Mouse (Mus musculus): Measurements from ENCODE around the gene Cbs. TPM values are rescaled to one million over a fixed set of nuclear protein-coding genes. Genes with fewer than 3 reads are reported as not detected.

The Cbs gene
- total RNA-seq, 2 experiments from 2014 or later: 2.4 TPM; not detected in 1

- ATAC-seq (replicated peaks; ENCODE audit: low FRiP score, low TSS enrichment, poor library complexity, severe bottlenecking): no peak
Observed at GRCm38 (mm10) chr17:31598593-31598992, 38.4 kb downstream of the Cbs start.

- no peak for ATAC-seq (replicated peaks; ENCODE audit: low FRiP score, low TSS enrichment, poor library complexity, severe bottlenecking)
Observed at GRCm38 (mm10) chr17:31597957-31598356, 39.1 kb downstream of the Cbs start.

DNA sequence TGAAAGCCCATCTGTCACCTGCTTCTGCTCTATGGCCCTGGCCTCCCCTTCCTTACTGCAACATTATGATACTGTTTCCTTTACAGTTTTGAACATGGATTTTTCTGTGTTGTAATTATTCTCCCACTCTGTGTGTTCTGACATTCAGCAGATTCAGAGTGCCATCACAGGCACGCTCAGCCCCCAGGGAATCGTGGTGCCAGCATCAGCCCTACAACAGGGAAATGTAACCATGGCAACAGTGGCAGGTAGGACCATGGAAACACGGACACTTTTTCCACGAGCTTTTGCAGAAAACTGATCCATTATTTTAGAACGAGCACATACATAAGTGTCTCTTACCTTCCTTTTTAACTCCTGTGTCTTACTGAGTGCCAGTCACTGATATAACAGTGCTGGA lies 42.0 kb downstream of the Cbs start:
- no peak for ATAC-seq (replicated peaks; ENCODE audit: low FRiP score, low TSS enrichment, poor library complexity, severe bottlenecking)

GRCm38 (mm10) chr17:31594590-31594989 lies 42.4 kb downstream of the Cbs start:
- no peak for ATAC-seq (replicated peaks; ENCODE audit: low FRiP score, low TSS enrichment, poor library complexity, severe bottlenecking)

DNA sequence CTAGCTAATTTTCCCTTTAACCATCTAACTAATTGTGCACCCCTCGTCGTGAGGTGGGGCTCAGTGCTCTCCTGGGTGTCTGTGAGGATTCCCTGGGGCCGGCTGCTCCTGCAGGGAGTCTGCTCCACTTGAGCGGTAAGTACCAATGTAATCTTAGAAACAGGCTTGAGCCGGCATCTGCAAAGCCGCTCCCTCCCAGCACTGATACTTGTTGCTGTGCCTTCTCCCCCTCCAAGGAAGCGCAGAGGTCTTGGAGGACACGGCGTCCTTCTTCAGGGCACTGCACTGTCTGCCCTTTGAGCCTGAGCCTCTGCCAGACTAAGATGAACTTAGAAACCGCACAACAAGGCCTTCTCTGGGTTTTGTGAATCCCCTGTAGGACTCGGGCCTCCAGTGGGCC lies 46.2 kb downstream of the Cbs start:
- ATAC-seq (replicated peaks; ENCODE audit: low FRiP score, low TSS enrichment, poor library complexity, severe bottlenecking): no peak

DNA sequence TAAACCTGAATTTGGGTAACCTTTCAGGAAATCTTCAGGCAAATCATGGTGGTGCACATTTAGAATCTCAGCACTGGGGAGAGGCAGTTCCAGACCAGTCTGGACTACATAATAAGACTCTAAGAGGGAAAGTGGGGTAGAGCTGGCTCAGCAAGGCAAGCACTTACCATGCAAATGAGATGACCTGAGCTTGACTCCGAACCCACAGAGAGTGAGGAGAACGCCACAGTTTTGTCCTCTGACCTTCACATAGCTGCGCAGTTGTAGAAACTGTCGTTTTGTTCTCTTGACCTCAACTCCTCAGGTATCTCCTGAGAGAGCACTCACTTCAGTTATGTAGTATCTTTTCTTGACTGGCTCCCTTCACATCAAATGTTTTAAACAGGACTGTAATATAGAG lies 48.3 kb downstream of the Cbs start:
- ATAC-seq (replicated peaks; ENCODE audit: low FRiP score, low TSS enrichment, poor library complexity, severe bottlenecking): no peak

GRCm38 (mm10) chr17:31588115-31588514 lies 48.9 kb downstream of the Cbs start:
- ATAC-seq (replicated peaks; ENCODE audit: low FRiP score, low TSS enrichment, poor library complexity, severe bottlenecking): no peak

GRCm38 (mm10) chr17:31583781-31584180 lies 53.3 kb downstream of the Cbs start:
- no peak; the same call in 1 of the 2 replicates for ATAC-seq (replicated peaks; ENCODE audit: low FRiP score, low TSS enrichment, poor library complexity, severe bottlenecking)

- ATAC-seq (replicated peaks; ENCODE audit: low FRiP score, low TSS enrichment, poor library complexity, severe bottlenecking): no peak
Observed at GRCm38 (mm10) chr17:31583185-31583584, 53.9 kb downstream of the Cbs start.

DNA sequence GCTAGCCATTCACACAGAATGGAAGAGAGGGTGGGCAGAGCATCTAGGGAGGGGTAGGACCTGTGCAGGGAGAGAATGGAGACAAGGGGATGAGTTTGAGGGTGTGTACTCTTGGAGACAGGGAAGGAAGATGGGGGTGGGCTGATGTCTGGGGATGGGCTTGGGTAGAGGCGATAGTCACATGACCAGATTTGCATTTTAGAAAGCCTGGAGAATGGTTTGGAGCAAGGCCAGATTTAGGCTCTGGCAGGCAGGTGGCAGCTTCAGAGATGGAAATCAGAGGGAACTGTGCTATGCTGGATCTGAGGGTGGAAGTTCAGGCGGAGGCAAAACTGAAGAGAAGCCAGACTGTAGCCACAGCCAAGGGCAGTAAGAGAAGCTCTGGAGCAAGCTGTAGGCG lies 56.7 kb downstream of the Cbs start:
- ATAC-seq (replicated peaks; ENCODE audit: low FRiP score, low TSS enrichment, poor library complexity, severe bottlenecking): no peak

DNA sequence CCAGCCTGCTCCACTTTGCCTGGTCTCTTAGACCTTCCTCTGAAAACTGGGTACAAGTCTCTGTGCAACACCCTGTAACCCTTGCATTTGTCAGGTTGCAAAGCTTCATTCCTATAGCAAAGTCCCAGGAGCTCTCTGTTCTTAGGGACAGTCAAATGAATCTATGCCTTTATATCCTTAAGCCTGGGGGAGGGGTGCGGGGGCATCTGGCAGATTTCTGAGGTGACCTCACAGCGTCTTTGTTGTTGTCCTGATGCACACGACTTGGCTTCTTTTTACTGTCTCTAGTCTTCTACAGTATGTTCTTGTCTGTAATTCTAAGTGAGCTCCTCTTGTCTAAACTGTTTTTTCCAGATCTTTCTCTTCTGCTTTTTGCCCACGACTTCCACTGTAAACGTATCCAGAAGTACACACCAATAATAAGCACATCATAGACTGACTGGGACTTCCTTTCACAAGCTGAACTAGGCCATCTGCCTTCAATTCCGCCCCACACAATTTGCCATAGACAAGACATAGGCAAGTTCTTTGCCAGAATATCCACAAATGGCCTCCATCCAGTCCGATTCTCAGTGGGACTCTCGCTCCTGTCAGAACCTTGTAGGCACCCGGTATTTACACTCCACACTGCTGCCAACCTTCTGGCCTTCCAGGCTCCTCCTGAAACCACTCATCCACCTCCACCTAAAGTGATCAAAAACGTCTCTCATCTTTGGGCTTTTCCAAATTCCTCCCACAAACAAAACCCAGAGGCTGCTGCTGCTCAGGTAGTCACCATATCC lies 60.5 kb downstream of the Cbs start:
- no peak for ATAC-seq (replicated peaks; ENCODE audit: low FRiP score, low TSS enrichment, poor library complexity, severe bottlenecking)

DNA sequence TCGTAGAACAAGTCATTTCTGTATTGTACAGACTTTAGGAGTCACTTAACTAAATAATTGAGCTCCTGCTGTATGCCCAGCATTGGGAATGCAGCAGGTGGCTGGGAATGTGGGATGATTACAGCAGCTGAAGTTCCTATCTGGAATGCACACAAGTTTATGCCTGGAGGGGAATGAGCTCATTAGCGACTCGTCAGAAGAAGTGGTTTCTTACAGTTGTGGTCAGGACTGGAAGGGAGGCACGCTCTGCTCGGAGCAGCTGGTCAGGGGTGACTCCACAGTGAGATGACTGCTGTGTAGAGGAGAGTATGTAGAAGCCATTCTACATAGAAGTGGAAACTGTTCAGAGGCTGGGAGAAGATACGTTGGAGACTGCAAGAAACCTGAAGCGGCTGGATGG lies 62.4 kb downstream of the Cbs start:
- no peak for ATAC-seq (replicated peaks; ENCODE audit: low FRiP score, low TSS enrichment, poor library complexity, severe bottlenecking)

DNA sequence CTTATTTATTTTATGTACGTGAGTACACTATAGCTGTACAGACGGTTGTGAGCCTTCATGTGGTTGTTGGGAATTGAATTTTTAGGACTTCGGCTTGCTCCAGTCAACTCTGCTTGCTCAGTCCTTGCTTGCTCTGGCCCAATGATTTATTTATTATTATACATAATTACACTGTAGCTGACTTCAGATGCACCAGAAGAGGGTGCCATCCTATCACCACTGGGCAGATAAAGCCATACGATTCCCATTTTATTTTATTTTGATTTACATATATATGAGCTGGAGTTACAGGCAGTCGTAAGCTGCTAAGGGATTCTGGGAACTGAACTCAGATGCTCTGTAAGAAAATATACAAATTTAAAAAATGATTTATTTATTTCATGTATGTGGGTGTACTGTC lies 65.3 kb downstream of the Cbs start:
- ATAC-seq (replicated peaks; ENCODE audit: low FRiP score, low TSS enrichment, poor library complexity, severe bottlenecking): no peak

- ATAC-seq (replicated peaks; ENCODE audit: low FRiP score, low TSS enrichment, poor library complexity, severe bottlenecking): 0 out of 2 replicates have a peak, but pooled peaks have one; percentile 49
Observed at GRCm38 (mm10) chr17:31570321-31570925, 66.6 kb downstream of the Cbs start.

GRCm38 (mm10) chr17:31569756-31570155 lies 67.3 kb downstream of the Cbs start:
- ATAC-seq (replicated peaks; ENCODE audit: low FRiP score, low TSS enrichment, poor library complexity, severe bottlenecking): no peak

DNA sequence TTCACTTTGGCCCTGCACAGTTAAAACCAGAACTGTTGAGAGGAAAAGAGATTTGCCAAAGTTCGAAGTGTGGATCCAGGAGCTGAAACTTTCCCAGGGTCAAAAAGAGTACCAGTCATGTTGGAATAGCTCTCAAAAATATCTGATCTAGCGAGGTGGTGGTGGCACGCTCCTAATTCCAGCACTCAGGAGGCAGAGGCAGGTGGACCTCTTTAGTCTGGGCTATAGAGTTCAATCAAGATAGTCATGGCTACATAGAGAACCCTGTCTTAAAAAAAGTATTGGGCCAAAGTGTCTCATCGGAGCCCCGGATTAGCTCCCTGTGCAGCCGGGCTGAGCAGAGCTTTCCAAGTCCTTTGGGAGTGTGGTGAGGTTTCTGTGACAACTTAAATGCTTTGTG lies 70.8 kb downstream of the Cbs start:
- no peak for ATAC-seq (replicated peaks; ENCODE audit: low FRiP score, low TSS enrichment, poor library complexity, severe bottlenecking)

GRCm38 (mm10) chr17:31565141-31566056 lies 71.6 kb downstream of the Cbs start:
- ATAC-seq (replicated peaks; ENCODE audit: low FRiP score, low TSS enrichment, poor library complexity, severe bottlenecking): no peak

DNA sequence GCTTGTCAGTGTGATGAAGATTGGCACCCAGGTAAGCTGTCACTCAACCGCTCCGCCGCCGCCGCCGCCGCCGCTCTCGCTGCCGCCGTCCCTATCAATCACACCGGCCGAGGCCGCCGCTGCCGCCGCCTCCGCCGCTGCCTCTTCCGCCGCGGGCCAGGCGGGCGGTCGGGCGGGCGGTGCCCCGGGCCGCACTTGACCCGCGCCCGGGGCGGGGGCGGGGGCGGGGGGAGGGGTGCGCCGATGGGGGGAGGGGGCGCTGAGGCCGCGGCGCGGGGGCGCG lies 72.2 kb downstream of the Cbs start:
- no peak for ATAC-seq (replicated peaks; ENCODE audit: low FRiP score, low TSS enrichment, poor library complexity, severe bottlenecking)

DNA sequence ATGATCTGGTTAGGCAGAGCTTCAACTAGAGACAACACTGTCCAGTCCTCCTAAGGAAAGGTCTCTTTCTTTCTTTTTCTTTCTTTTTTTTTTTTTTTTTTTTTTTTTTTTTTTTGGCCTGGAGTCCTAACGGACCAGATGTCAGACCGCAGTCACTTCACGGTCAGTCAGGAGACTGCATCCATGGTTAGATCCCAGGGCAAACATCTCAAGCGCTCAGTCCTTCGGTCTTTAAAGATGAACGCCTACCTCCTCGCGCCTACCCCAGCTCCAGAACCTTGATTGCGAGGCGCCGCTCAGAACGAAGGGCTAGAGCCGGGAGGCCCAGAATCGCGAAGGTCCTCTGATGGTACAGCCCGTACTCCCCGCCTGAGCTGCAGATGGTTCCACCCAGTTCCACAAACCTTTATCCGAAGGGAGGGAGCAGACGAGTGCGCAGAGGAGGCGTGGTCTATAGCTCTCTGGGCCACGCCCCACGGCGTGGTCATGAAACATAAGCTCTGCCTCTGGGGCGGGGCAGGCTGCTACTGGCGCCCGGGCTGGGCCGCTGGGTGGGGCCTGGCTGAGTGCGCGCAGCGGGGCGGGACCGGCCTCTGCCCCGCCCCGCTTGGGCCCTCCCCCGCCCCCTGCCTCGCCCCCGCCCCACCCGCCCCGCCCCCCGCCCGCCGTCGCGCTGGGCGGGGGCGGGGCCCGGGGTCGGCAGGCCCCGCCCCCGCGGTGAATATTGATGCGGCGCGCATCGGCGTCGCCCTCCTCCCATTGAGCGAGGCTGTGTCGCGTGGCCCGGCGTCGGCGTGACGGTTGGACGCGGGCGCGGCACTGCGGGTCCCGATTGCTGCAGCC lies 72.8 kb downstream of the Cbs start, which contains the start of gene Pknox1:
TSS of gene Pknox1 (plus strand) at position 720 of the 843 bp plus-strand sequence.
- peak; percentile 93 for ATAC-seq (replicated peaks; ENCODE audit: low FRiP score, low TSS enrichment, poor library complexity, severe bottlenecking)
